Mouse (Mus musculus): ENCODE results near the gene Atp6v0c.

DNA sequence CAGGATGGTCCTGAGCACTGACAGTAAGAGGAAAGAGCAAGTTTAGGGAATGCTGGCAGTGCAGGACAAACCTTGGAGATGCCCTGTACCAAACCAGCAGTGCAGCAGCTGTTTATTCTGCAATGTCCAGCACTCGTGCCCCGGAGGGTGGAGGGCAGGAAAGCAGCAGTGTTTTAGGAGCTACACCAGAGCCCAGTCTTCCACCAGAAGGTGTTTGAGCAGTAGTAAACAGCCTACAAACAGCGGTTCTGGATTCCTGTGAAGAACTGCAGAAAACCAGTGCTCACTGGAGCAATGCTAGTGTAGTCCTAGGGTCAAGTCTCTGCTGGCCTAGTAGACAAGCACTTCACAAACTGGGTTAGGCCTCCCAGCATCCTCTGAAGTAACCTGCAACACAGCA is 4.8 kb upstream of the Atp6v0c start:
- TF ChIP-seq CTCF (IDR thresholded peaks at IDR 0.05; ENCODE audit: low read depth, low read length): no peak
- no peak for TF ChIP-seq TAL1 (conservative IDR thresholded peaks at IDR 0.05; ENCODE audit: low read depth, low read length)

Measured in G1E (cell line).